ENCODE assay signal across 10 mouse cellular contexts in the genomic region with DNA sequence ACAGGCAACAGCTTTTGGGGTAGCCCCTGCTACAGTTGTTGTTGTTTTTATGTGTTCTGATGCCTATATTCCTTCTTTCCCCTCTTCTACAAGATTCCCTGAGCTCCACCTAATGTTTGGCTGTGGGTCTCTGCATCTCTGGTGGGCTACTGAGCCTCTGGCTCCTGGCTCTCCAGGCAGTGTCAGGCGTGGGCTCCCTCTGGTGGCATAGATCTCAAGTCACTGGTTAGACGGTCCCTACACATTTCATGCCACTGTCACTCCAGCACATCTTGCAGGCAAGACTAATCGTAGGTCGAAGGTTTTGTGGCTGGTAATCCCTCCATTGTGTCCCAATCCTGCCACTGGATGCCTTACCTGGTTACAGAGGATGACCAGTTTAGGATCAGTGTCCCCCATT. TPM values are rescaled to one million over a fixed set of nuclear protein-coding genes. Genes with fewer than 3 reads are reported as not detected.
DNase-seq lines count a peak whose midpoint lies in the region; ATAC-seq and TF ChIP-seq lines count a peak whose summit lies in the region.
"Had no signal": no experiment of that assay in that cellular context is flagged by ENCODE, and none has a peak within 500 bp of the region (broad histone marks: within the 10 kb centered on the region; RNA-seq: fewer than 3 reads in every experiment).

No protein-coding gene starts in this region.

- no peak overlapping the region for H3K27ac ChIP-seq in embryonic facial prominence, embryonic 11.5 days (replicated peaks; ENCODE audit: low read depth, low read length)
- no peak overlapping the region for H3K27ac ChIP-seq in embryonic facial prominence, embryonic 10.5 days (replicated peaks)
- no peak overlapping the region for H3K27ac ChIP-seq in liver, adult 2 months (replicated peaks; ENCODE audit: insufficient read depth, low read depth, low read length)
- H3K27ac ChIP-seq in liver, embryonic 12.5 days = no peak overlapping the region
- no peak overlapping the region for H3K27ac ChIP-seq in ES-E14 (ENCODE audit: insufficient read depth, low read depth, low read length, poor library complexity, severe bottlenecking)

- in situ Hi-C loops in ES-E14 (cut with MboI; ENCODE audit: low sequenced_read_pairs in 2 of 2, unreplicated experiment in 2 of 2) = no loop called here

- DNase-seq in embryonic facial prominence, embryonic 11.5 days (ENCODE audit: low spot score) = peak; percentile 33
- DNase-seq in embryonic facial prominence, embryonic 10.5 days (ENCODE audit: low spot score) = no peak
- no peak for DNase-seq in liver, adult 2 months (ENCODE audit: extremely low read depth, low read depth, low spot score)
- peak; percentile 35 for DNase-seq in ES-E14 (ENCODE audit: low read depth, low spot score)
- peak; percentile 60 for DNase-seq in retina, postnatal 1 day
- no peak for DNase-seq in frontal cortex, postnatal 25 days (ENCODE audit: low spot score in 2 of 2)
- no peak for DNase-seq in cerebellum, postnatal 14 days

- H3K27me3 ChIP-seq in embryonic facial prominence, embryonic 11.5 days (ENCODE audit: control insufficient read depth, insufficient read depth, low read length) = no peaks in the 10 kb centered on the region
- H3K27me3 ChIP-seq in embryonic facial prominence, embryonic 10.5 days (replicated peaks; ENCODE audit: low read depth, poor library complexity, severe bottlenecking) = no peaks in the 10 kb centered on the region
- no peaks in the 10 kb centered on the region for H3K27me3 ChIP-seq in liver, adult 2 months (ENCODE audit: control insufficient read depth, insufficient read depth, low read length)
- H3K27me3 ChIP-seq in liver, embryonic 12.5 days (replicated peaks) = no peaks in the 10 kb centered on the region; the same call in 1 of the 2 replicates

- H3K36me3 ChIP-seq in embryonic facial prominence, embryonic 11.5 days (replicated peaks; ENCODE audit: control insufficient read depth, insufficient read depth, low read depth, low read length) = no peaks in the 10 kb centered on the region
- no peaks in the 10 kb centered on the region for H3K36me3 ChIP-seq in embryonic facial prominence, embryonic 10.5 days (replicated peaks)
- no peaks in the 10 kb centered on the region for H3K36me3 ChIP-seq in liver, adult 2 months (ENCODE audit: control insufficient read depth, insufficient read depth, low read length)
- no peaks in the 10 kb centered on the region for H3K36me3 ChIP-seq in liver, embryonic 12.5 days
- H3K36me3 ChIP-seq in ES-E14 (ENCODE audit: control insufficient read depth, insufficient read depth, low read length, poor library complexity, severe bottlenecking) = no peaks in the 10 kb centered on the region

- H3K4me1 ChIP-seq in embryonic facial prominence, embryonic 11.5 days (ENCODE audit: control insufficient read depth, insufficient read depth, low read length) = no peaks in the 10 kb centered on the region
- 0 out of 2 replicates have a peak, but pooled peaks cover 5% of the 10 kb centered on the region for H3K4me1 ChIP-seq in embryonic facial prominence, embryonic 10.5 days
- H3K4me1 ChIP-seq in liver, adult 2 months (ENCODE audit: control insufficient read depth, insufficient read depth, low read length) = no peaks in the 10 kb centered on the region
- no peaks in the 10 kb centered on the region; the same call in 1 of the 2 replicates for H3K4me1 ChIP-seq in liver, embryonic 12.5 days
- H3K4me1 ChIP-seq in ES-E14 (ENCODE audit: control insufficient read depth in 2 of 2, insufficient read depth in 2 of 2, low read length in 2 of 2, poor library complexity in 1 of 2) = peaks cover 0 to 6% of the 10 kb centered on the region in 2 experiments; a peak in 1 of 4 replicates

- H3K4me3 ChIP-seq in embryonic facial prominence, embryonic 11.5 days (ENCODE audit: low read depth, low read length) = no peak overlapping the region
- H3K4me3 ChIP-seq in embryonic facial prominence, embryonic 10.5 days = no peak overlapping the region
- H3K4me3 ChIP-seq in liver, adult 2 months (ENCODE audit: insufficient read depth, low read depth, low read length) = no peak overlapping the region
- no peak overlapping the region for H3K4me3 ChIP-seq in liver, embryonic 12.5 days
- no peak overlapping the region for H3K4me3 ChIP-seq in ES-E14 (ENCODE audit: insufficient read depth in 1 of 2, low read depth in 1 of 2, low read length in 2 of 2, poor library complexity in 1 of 2, severe bottlenecking in 1 of 2)

- no peak overlapping the region for H3K9ac ChIP-seq in embryonic facial prominence, embryonic 11.5 days (replicated peaks; ENCODE audit: low read length)
- H3K9ac ChIP-seq in liver, adult 2 months (ENCODE audit: low read depth, low read length) = no peak overlapping the region
- H3K9ac ChIP-seq in liver, embryonic 12.5 days = no peak overlapping the region
- no peak overlapping the region for H3K9ac ChIP-seq in ES-E14 (ENCODE audit: insufficient read depth, low read depth, low read length, poor library complexity, severe bottlenecking)

- H3K4me2 ChIP-seq in embryonic facial prominence, embryonic 11.5 days (ENCODE audit: low read depth, low read length) = no peak overlapping the region
- no peak overlapping the region for H3K4me2 ChIP-seq in liver, embryonic 12.5 days

- TF ChIP-seq CTCF in liver, adult 2 months (IDR thresholded peaks at IDR 0.05; ENCODE audit: low read depth, low read length) = 0 out of 2 replicates have a peak, but pooled peaks have one; percentile 31

- ATAC-seq in embryonic facial prominence, embryonic 11.5 days (replicated peaks; ENCODE audit: insufficient number of reproducible peaks, low FRiP score, low TSS enrichment, low read depth) = no peak
- no peak for ATAC-seq in liver, embryonic 12.5 days

- 30% methylated on average over 4 of the region's 4 CpGs for WGBS in embryonic facial prominence, embryonic 11.5 days
- WGBS in embryonic facial prominence, embryonic 10.5 days = 30% methylated on average over 4 of the region's 4 CpGs
- WGBS in liver, adult 2 months = 38% methylated on average over 4 of the region's 4 CpGs
- WGBS in liver, embryonic 12.5 days (ENCODE audit: insufficient replicate concordance) = 27% methylated on average over 4 of the region's 4 CpGs

- no peak for TF ChIP-seq POLR2A in liver, adult 2 months (IDR thresholded peaks at IDR 0.05; ENCODE audit: extremely low read depth, insufficient read depth, low read length)

- no peaks in the 10 kb centered on the region for H3K79me2 ChIP-seq in liver, adult 2 months (ENCODE audit: control insufficient read depth, insufficient read depth, low read length)

- H3K9me3 ChIP-seq in embryonic facial prominence, embryonic 11.5 days (replicated peaks; ENCODE audit: control insufficient read depth, low read length) = no peaks in the 10 kb centered on the region
- H3K9me3 ChIP-seq in embryonic facial prominence, embryonic 10.5 days = no peaks in the 10 kb centered on the region
- H3K9me3 ChIP-seq in liver, embryonic 12.5 days (replicated peaks) = no peaks in the 10 kb centered on the region
- H3K9me3 ChIP-seq in ES-E14 (ENCODE audit: control insufficient read depth, insufficient read depth, low read depth, low read length) = no peaks in the 10 kb centered on the region

TF ChIP-seq in ES-E14, 5 proteins besides CTCF, POLR2A, EP300 and RAD21:
- TF ChIP-seq MAFK (IDR thresholded peaks at IDR 0.05; ENCODE audit: insufficient read depth, low read depth, low read length) (no peak), CHD2 (IDR thresholded peaks at IDR 0.05; ENCODE audit: low read depth, low read length) (no peak), ZC3H11A (IDR thresholded peaks at IDR 0.05; ENCODE audit: borderline replicate concordance, low read depth, low read length) (no peak; the same call in 1 of the 2 replicates), HCFC1 (IDR thresholded peaks at IDR 0.05; ENCODE audit: borderline replicate concordance, insufficient read depth, low read length) (no peak), ZNF384 (IDR thresholded peaks at IDR 0.05; ENCODE audit: low read depth, low read length) (no peak)

RNA-seq across cellular contexts. Expression of gene Smim8, which starts 4.5 kb away (rescaled TPM):
- polyA plus RNA-seq in embryonic facial prominence, embryonic 11.5 days (2014; fragmentation: Nextera tagmentation; extraction: Ambion mirVana) = 47.1 and 54.7 TPM in 2 replicates
- 34.8 and 34.9 TPM in 2 replicates for polyA plus RNA-seq in embryonic facial prominence, embryonic 10.5 days (2016; fragmentation: Nextera tagmentation; extraction: Ambion mirVana)
- 18.1 and 25.8 TPM in 2 replicates for total RNA-seq in liver, adult 2 months (2014; rRNA removed)
- 2.6 and 2.9 TPM in 2 replicates for polyA plus RNA-seq in liver, adult 2 months (2012; rRNA removed)
- polyA plus RNA-seq in liver, embryonic 12.5 days (2016; fragmentation: Nextera tagmentation; extraction: Ambion mirVana) = 30.0 and 30.3 TPM in 2 replicates
- 15.3 and 23.5 TPM in 2 replicates for total RNA-seq in ES-E14 (2012; rRNA removed)

RNA-seq across cellular contexts. Expression of gene Gm136, which starts 26.7 kb away (rescaled TPM):
- polyA plus RNA-seq in embryonic facial prominence, embryonic 11.5 days (2014; fragmentation: Nextera tagmentation; extraction: Ambion mirVana) = not detected in 2 replicates
- polyA plus RNA-seq in embryonic facial prominence, embryonic 10.5 days (2016; fragmentation: Nextera tagmentation; extraction: Ambion mirVana) = not detected in 2 replicates
- total RNA-seq in liver, adult 2 months (2014; rRNA removed) = not detected in 2 replicates
- not detected in 2 replicates for polyA plus RNA-seq in liver, adult 2 months (2012; rRNA removed)
- not detected in 2 replicates for polyA plus RNA-seq in liver, embryonic 12.5 days (2016; fragmentation: Nextera tagmentation; extraction: Ambion mirVana)
- not detected in 2 replicates for total RNA-seq in ES-E14 (2012; rRNA removed)
- total RNA-seq: hematopoietic stem cell, adult 5-6 weeks; left cerebral cortex, postnatal 36 days had no signal

RNA-seq across cellular contexts. Expression of gene Cfap206, which starts 52.7 kb away (rescaled TPM):
- 0.74 and 1.2 TPM in 2 replicates for polyA plus RNA-seq in embryonic facial prominence, embryonic 11.5 days (2014; fragmentation: Nextera tagmentation; extraction: Ambion mirVana)
- 0.42 and 0.67 TPM in 2 replicates for polyA plus RNA-seq in embryonic facial prominence, embryonic 10.5 days (2016; fragmentation: Nextera tagmentation; extraction: Ambion mirVana)
- total RNA-seq in liver, adult 2 months (2014; rRNA removed) = not detected in 2 replicates
- polyA plus RNA-seq in liver, adult 2 months (2012; rRNA removed) = not detected in 2 replicates
- polyA plus RNA-seq in liver, embryonic 12.5 days (2016; fragmentation: Nextera tagmentation; extraction: Ambion mirVana) = not detected in 2 replicates
- 0.53 and 1.3 TPM in 2 replicates for total RNA-seq in ES-E14 (2012; rRNA removed)
- total RNA-seq: hematopoietic stem cell, adult 5-6 weeks had no signal

Comparison
In these comparisons a context has a peak if more than half of its experiments do, and no peak if none do; other contexts are left out.
1. DNase-seq: peak in embryonic facial prominence, embryonic 11.5 days (single experiment), ES-E14 (single experiment) and retina, postnatal 1 day (single experiment); none in embryonic facial prominence, embryonic 10.5 days (single experiment), liver, adult 2 months (single experiment), frontal cortex, postnatal 25 days (0 of 2) and cerebellum, postnatal 14 days (0 of 2).